Mouse (Mus musculus) neural tube, embryonic 15.5 days (tissue): Measurements from ENCODE around the gene Arhgap30. TPM values are rescaled to one million over a fixed set of nuclear protein-coding genes. Genes with fewer than 3 reads are reported as not detected.

Source experiments
- ATAC-seq: fragments of 200-750 bp; cut with Nextera tagmentation; 2 replicates; pipeline ENCODE4 v1.8.0; 2017; ENCODE audit warnings: mild to moderate bottlenecking, moderate TSS enrichment, moderate library complexity; ENCODE audit not compliant: low FRiP score
- H3K27ac ChIP-seq: fragments of 300-500 bp; sonication (generic); replicated peaks from 2 replicates; pipeline ENCODE4 v1.5.1; 2015; ENCODE audit warnings: mild to moderate bottlenecking, inconsistent platforms
- H3K27me3 ChIP-seq: fragments of 300-500 bp; sonication (generic); replicated peaks from 2 replicates; pipeline ENCODE4 v1.6.1; 2015; ENCODE audit warnings: inconsistent platforms
- H3K36me3 ChIP-seq: fragments of 300-500 bp; sonication (generic); 2 replicates; pipeline ENCODE4 v1.6.1; 2015; ENCODE audit warnings: inconsistent platforms
- H3K4me1 ChIP-seq: fragments of 300-500 bp; sonication (generic); 2 replicates; pipeline ENCODE4 v1.6.1; 2015; ENCODE audit warnings: inconsistent platforms
- H3K4me2 ChIP-seq: fragments of 300-500 bp; sonication (generic); 2 replicates; pipeline ENCODE4 v1.6.1; 2015; ENCODE audit warnings: inconsistent platforms, mild to moderate bottlenecking, moderate library complexity
- H3K4me3 ChIP-seq: fragments of 300-500 bp; sonication (generic); replicated peaks from 2 replicates; pipeline ENCODE4 v1.5.1; 2015; ENCODE audit warnings: mild to moderate bottlenecking, inconsistent platforms
- H3K9ac ChIP-seq: fragments of 300-500 bp; sonication (generic); replicated peaks from 2 replicates; pipeline ENCODE4 v1.6.1; 2015; ENCODE audit warnings: mild to moderate bottlenecking, inconsistent platforms
- H3K9me3 ChIP-seq: fragments of 300-500 bp; sonication (generic); replicated peaks from 2 replicates; pipeline ENCODE4 v1.6.1; 2016; ENCODE audit warnings: inconsistent platforms
- WGBS: fragments of 180-500 bp; shearing (Covaris S2); methylation state at CpG from one replicate; pipeline ENCODE4 v1.1.7; 2015; ENCODE audit warnings: mixed read lengths; 5-methylcytosine and 5-hydroxymethylcytosine counted together
- polyA plus RNA-seq: library from polyadenylated mRNA; unstranded; fragments of >200 nt; fragmentation: Nextera tagmentation; extraction: Ambion mirVana; gene quantifications from 2 replicates; pipeline ENCODE4 v1.2.1, GENCODE M21; 2015

Arhgap30 gene
- polyA plus RNA-seq, 1 experiment from 2014 or later, result 0.88 TPM

DNA sequence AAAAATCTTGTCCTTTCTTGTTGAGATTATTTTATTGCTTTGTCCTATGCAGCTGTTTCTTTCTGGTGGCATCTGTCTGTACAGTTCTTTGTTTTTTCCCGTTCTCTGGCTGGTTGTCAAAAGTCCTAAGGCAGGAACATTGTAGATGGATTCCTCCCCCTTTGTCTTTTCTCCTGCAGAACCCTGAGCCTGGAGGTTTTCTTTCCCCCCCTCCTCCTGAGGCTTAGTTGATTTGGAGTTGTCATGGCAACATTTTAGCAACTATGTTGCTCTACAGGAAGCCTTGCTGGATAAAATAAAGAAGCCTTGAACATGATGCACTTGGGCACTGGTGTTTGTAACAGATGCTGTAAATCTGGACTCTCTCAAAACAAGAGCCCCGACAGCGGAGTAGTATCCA, 23.7 kb downstream of the Arhgap30 start:
- H3K9ac ChIP-seq, result peak overlapping the region; percentile 85
- peak overlapping the region; percentile 74 for H3K4me3 ChIP-seq
- peaks cover 21% of the 10 kb centered on the region for H3K4me1 ChIP-seq
- H3K36me3 ChIP-seq, result peaks cover 24% of the 10 kb centered on the region
- H3K9me3 ChIP-seq, result no peaks in the 10 kb centered on the region
- H3K4me2 ChIP-seq, result peak overlapping the region; percentile 62
- peaks cover 15% of the 10 kb centered on the region for H3K27me3 ChIP-seq
- no peak for ATAC-seq
- 7% methylated on average over 3 of the region's 3 CpGs for WGBS
- H3K27ac ChIP-seq, result peak overlapping the region; percentile 95

DNA sequence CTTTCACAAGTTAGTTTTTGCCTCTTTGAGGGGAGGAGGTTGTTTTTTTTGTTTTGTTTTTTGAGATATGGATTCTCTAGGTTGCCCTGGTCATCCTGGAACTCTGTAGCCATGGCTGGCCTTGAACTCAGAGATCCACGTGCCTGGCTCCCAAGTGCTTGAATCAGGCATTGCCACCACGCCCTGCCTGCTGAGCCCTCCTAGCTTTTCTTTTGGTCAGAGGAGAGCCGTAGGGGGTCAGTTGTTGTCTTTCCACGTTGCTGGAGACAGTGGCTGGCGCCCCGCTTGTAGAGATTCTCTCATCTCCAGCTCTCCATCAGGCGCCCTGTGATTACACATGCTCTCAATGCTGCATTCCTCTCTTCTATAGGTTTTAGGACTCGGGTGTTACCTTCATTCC, 24.9 kb downstream of the Arhgap30 start:
- Histone ChIP-seq H3K27me3 (peaks cover 7% of the 10 kb centered on the region), H3K4me2 (peak overlapping the region; percentile 62), H3K36me3 (peaks cover 34% of the 10 kb centered on the region), H3K9ac (no peak overlapping the region), H3K4me1 (peaks cover 21% of the 10 kb centered on the region), H3K4me3 (peak overlapping the region; percentile 74; the same call in 1 of the 2 replicates), H3K27ac (no peak overlapping the region), H3K9me3 (no peaks in the 10 kb centered on the region)
- no peak for ATAC-seq
- WGBS, result 74% methylated on average over 8 of the region's 8 CpGs

DNA sequence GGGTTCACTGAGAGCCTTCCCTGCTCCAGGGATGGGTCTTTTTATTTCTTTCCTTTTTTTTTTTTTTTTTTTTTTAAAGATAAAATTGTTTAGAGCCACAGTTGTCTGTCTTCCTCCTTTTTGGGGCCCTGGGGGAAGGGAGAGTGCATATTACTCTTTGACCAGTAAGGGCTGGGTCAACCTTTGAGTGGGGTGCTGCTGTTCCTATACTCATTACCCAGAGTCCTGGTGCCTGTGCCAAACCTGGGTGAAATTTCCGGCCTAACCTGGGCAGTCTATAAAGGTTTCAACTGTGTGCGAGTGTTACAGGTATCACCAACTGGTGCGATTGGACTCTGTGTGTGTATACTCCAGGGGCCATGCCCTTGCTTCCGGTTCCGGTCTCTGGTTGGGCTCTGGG, 29.9 kb downstream of the Arhgap30 start, which contains the start of gene Tstd1:
Gene Tstd1 (plus strand): TSS at position 213 of the 400 bp plus-strand sequence.
- H3K4me1 ChIP-seq, result peaks cover 12% of the 10 kb centered on the region
- H3K4me2 ChIP-seq, result no peak within 1 kb of the TSS
- H3K27ac ChIP-seq, result no peak within 1 kb of the TSS; the same call in none of the 2 replicates
- no peak within 1 kb of the TSS for H3K4me3 ChIP-seq
- H3K9me3 ChIP-seq, result no peaks in the 10 kb centered on the region
- H3K9ac ChIP-seq, result no peak within 1 kb of the TSS
- 91% methylated on average over 5 of the region's 5 CpGs for WGBS
- peak; percentile 18; the same call in 1 of the 2 replicates for ATAC-seq
- peaks cover 59% of the 10 kb centered on the region for H3K36me3 ChIP-seq
- no peaks in the 10 kb centered on the region for H3K27me3 ChIP-seq

DNA sequence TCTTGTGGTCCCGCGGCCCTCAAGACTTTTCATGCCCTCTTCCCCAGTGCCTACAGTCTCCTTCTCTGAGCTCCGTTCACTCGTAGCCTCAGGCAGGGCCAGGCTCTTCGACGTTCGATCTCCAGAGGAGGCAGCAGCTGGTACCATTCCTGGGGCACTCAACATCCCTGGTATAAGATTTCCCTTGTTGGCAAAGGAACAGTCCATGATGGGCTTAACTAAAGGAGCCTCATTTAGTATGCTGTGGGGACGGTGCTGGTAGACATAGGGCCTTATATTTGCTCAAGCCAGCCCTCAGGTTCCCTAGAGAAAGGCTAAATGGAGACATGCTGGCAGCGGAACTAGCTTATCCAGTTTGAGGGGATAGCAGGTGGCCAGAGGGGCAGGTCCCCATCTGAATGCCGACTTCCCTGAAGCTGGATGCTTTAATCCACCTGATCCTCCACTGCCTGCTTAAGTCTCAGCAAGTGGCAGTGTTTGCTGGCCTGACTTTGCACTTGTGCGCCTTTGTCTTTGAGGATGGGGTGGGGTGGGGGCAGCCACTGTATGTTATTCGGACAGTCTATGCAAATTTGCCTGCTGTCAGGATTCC, 30.6 kb downstream of the Arhgap30 start:
- 42% methylated on average over 12 of the region's 12 CpGs for WGBS
- ATAC-seq, result peak; percentile 37; the same call in 1 of the 2 replicates
- Histone ChIP-seq H3K27ac (no peak overlapping the region; the same call in none of the 2 replicates), H3K9me3 (no peaks in the 10 kb centered on the region), H3K4me2 (no peak overlapping the region), H3K36me3 (peaks cover 59% of the 10 kb centered on the region), H3K4me3 (no peak overlapping the region), H3K27me3 (no peaks in the 10 kb centered on the region), H3K4me1 (peaks cover 5% of the 10 kb centered on the region), H3K9ac (no peak overlapping the region)

DNA sequence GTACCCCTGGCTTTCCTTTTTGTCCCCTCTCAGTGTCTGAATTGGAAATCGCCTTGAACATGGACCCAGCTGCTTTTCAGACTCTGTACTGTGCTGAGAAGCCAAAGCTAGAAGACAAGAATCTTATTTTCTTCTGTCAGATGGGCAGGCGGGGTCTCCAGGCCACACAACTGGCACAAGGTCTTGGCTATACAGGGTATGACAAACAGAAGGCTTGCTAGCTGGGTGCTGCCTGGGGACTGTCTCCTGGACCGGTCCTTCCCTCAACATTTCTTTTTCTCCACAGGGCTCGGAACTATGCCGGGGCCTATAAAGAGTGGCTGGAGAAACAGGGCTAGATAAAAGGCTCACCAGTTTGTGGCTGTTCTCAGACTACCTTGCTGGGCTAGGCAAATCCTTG, 31.2 kb downstream of the Arhgap30 start:
- Histone ChIP-seq H3K27me3 (no peaks in the 10 kb centered on the region), H3K4me3 (no peak overlapping the region), H3K4me2 (no peak overlapping the region), H3K27ac (no peak overlapping the region; the same call in 1 of the 2 replicates), H3K9me3 (no peaks in the 10 kb centered on the region), H3K4me1 (peaks cover 4% of the 10 kb centered on the region; the same call in 1 of the 2 replicates), H3K9ac (no peak overlapping the region), H3K36me3 (peaks cover 59% of the 10 kb centered on the region)
- no peak for ATAC-seq
- 80% methylated on average over 5 of the region's 5 CpGs for WGBS

DNA sequence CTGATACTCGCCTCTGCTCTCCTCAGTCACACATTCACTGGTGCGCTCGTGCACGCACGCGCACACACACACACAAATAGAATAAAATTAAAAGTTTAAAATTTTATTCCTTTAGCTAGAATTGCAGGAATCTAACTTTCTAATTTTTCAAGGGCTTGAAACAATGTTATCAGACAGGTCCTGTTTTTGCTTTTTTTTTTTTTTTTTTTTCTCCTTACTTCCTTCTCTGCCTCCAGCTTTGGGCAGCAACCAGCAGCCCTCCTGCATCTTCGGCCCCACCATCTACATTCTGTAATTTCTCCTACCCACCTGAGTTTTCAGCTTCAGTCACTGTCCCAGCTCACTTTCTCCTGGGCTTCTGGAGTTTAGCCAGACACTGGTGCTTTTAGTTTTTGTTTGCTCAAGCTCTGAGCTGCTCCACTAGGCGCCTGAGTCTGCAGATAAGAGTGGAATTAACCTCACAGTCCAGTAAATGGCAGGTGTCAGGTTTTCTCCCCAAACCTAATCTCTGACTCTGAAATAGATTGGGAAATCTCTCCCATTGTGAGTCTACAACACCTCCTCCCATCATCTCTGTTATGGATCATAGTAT, 33.8 kb downstream of the Arhgap30 start:
- H3K4me3 ChIP-seq, result no peak overlapping the region
- H3K9me3 ChIP-seq, result no peaks in the 10 kb centered on the region
- no peak overlapping the region for H3K27ac ChIP-seq
- WGBS, result 92% methylated on average over 8 of the region's 8 CpGs
- H3K36me3 ChIP-seq, result peaks cover 35% of the 10 kb centered on the region
- H3K27me3 ChIP-seq, result no peaks in the 10 kb centered on the region
- no peak for ATAC-seq
- H3K4me1 ChIP-seq, result peaks cover 4% of the 10 kb centered on the region; the same call in 1 of the 2 replicates
- H3K9ac ChIP-seq, result no peak overlapping the region
- no peak overlapping the region for H3K4me2 ChIP-seq

DNA sequence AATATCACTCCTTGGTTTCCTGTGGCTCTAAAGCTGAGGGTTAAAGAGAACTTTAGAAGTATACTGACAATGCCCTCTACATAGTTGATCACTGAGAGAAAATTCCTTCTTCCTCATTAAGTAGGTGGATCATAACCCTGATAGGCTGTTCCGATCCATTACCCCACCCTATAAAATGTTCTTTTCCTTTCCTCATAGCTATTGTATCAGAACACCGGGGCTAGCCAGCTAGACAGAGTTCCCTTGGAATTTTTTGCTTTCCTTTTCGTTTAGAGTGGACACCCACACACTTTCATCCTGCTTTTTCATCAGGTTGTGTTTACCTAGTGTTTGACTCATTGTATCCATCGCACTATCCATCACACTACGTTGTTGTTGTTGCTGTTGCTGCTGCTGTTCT, 35.9 kb downstream of the Arhgap30 start:
- no peak overlapping the region for H3K9ac ChIP-seq
- WGBS, result 80% methylated on average over 5 of the region's 5 CpGs
- no peaks in the 10 kb centered on the region for H3K4me1 ChIP-seq
- peaks cover 15% of the 10 kb centered on the region for H3K36me3 ChIP-seq
- no peaks in the 10 kb centered on the region for H3K27me3 ChIP-seq
- H3K4me3 ChIP-seq, result no peak overlapping the region
- H3K27ac ChIP-seq, result no peak overlapping the region
- H3K4me2 ChIP-seq, result no peak overlapping the region
- no peak for ATAC-seq
- H3K9me3 ChIP-seq, result no peaks in the 10 kb centered on the region

DNA sequence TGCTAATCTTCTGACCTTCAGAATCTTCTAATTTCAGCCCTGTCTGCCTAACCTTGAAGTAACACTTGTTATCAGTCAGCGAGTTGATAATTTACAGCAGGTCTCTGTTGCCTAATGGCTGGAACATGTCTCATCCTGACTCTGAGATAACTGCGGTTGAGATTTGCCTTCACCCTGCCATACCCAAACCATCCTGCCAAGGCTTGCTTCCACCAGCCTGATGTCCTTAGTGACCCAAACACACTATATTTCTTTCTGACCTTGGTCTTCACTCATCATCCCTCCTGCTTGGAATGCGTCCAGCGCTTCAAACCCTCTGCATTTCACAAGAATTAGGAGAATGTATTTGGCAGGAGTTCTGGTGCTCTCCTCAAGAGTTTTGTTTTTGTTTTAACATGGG, 36.4 kb downstream of the Arhgap30 start:
- Histone ChIP-seq H3K4me1 (no peaks in the 10 kb centered on the region), H3K36me3 (peaks cover 10% of the 10 kb centered on the region), H3K4me2 (no peak overlapping the region), H3K9ac (no peak overlapping the region), H3K4me3 (no peak overlapping the region), H3K9me3 (no peaks in the 10 kb centered on the region), H3K27ac (no peak overlapping the region), H3K27me3 (no peaks in the 10 kb centered on the region)
- WGBS, result 87% methylated on average over 4 of the region's 4 CpGs
- no peak for ATAC-seq

DNA sequence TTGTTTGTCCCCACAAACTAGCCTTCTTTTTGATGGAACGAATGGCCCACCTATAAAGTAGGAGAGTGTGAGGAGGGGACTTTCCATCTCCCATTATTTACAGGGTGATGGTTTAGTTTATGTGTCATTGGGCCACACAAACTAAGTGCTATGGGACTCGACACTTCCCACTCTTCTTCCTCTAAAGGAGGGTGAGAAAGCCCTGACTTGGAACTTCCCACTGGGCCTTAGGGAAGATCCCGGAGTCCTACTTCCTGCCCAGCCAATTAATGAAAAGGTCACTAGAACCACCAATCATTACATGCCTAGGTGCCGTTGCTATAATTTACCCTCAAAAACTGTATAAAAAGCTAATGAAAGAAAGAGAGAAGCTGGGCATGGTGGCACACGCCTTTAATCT, 43.4 kb downstream of the Arhgap30 start:
- no peak overlapping the region for H3K4me2 ChIP-seq
- H3K27me3 ChIP-seq, result peaks cover 13% of the 10 kb centered on the region
- H3K9me3 ChIP-seq, result no peaks in the 10 kb centered on the region
- no peaks in the 10 kb centered on the region for H3K36me3 ChIP-seq
- ATAC-seq, result no peak
- H3K27ac ChIP-seq, result no peak overlapping the region
- H3K9ac ChIP-seq, result no peak overlapping the region
- H3K4me1 ChIP-seq, result peaks cover 2% of the 10 kb centered on the region; the same call in 1 of the 2 replicates
- WGBS, result 75% methylated on average over 5 of the region's 5 CpGs
- no peak overlapping the region for H3K4me3 ChIP-seq

DNA sequence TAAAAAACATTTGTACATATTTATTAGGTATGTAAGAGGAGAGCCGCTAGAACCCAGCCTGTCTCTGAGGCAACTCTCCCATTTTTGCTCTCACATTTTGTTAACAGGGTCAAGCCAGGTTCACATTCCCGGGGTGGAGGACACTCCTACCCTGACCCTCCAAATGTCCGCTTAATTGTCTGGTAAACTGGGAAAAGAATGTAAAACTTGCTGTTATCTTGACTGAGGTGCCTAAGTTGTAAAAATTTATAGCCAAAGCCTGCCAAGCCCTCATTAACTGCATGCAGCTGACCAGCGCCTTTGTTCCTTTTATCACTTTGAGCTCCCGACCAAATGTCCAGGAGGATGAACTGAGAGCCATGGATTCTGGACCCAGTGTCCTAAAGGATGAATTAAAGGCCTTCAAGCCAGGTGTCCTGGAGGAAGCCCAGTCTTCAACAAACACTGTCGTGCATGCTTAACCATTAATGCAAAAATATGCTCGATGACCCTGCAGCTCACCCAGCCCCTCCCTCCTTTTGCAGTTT, 46.6 kb downstream of the Arhgap30 start:
- WGBS, result 12% methylated on average over 7 of the region's 7 CpGs
- ATAC-seq, result no peak
- Histone ChIP-seq H3K9me3 (no peaks in the 10 kb centered on the region), H3K4me2 (no peak overlapping the region), H3K4me1 (peaks cover 14% of the 10 kb centered on the region), H3K27ac (no peak overlapping the region), H3K4me3 (no peak overlapping the region), H3K36me3 (no peaks in the 10 kb centered on the region), H3K9ac (no peak overlapping the region), H3K27me3 (peaks cover 41% of the 10 kb centered on the region)

DNA sequence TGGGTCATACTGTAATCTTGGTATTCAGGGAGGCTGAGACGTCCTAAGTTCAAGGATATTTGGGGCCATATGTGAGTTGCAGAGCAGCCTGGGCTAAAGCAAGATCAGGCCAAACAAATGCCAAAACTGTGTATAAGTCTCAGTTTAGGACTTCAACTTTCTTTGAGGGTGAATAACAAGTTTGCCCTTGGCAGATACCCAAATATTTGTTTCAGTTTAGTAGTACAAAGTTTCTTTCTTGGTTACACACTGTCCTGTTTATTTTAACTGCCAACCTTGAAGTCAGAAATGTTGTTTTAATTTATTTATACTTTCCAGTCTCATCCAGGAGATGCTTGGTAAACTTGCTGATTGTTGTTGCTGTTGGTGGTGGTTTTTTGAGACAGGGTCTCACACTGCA, 47.2 kb downstream of the Arhgap30 start:
- Histone ChIP-seq H3K36me3 (no peaks in the 10 kb centered on the region), H3K27me3 (peaks cover 41% of the 10 kb centered on the region), H3K27ac (no peak overlapping the region), H3K4me2 (no peak overlapping the region), H3K9me3 (no peaks in the 10 kb centered on the region), H3K4me3 (no peak overlapping the region), H3K9ac (no peak overlapping the region), H3K4me1 (peaks cover 14% of the 10 kb centered on the region)
- WGBS, result 40% methylated on average over 1 of the region's 1 CpGs
- no peak for ATAC-seq
